Mouse (Mus musculus) heart, embryonic 16.5 days (tissue): ENCODE measurements around the gene Enkur. TPM values are rescaled to one million over a fixed set of nuclear protein-coding genes. Genes with fewer than 3 reads are reported as not detected.
A peak's percentile ranks its signal among the peaks of the same experiment; 100 is the strongest.
"Not testable (repeated sequence)": the region's sequence is repeated elsewhere in the genome, so short reads cannot be mapped to it uniquely, and the experiment has no call there.

ENCODE experiments used
- ATAC-seq: fragments of 200-750 bp; cut with Nextera tagmentation; replicated peaks from 2 replicates; pipeline ENCODE4 v1.8.0; 2017; ENCODE audit warnings: moderate number of reproducible peaks; ENCODE audit not compliant: insufficient read depth, low FRiP score; ENCODE audit errors: extremely low read depth
- H3K27ac ChIP-seq: fragments of 300-500 bp; sonication (generic); 2 replicates; pipeline ENCODE4 v1.5.1; 2014; ENCODE audit warnings: mild to moderate bottlenecking, low read length, control low read depth, moderate library complexity
- H3K27me3 ChIP-seq: fragments of 300-500 bp; sonication (generic); 2 replicates; pipeline ENCODE4 v1.6.1; 2014; ENCODE audit warnings: low read length, mixed read lengths; ENCODE audit not compliant: control insufficient read depth, insufficient read depth
- H3K36me3 ChIP-seq: fragments of 300-500 bp; sonication (generic); 2 replicates; pipeline ENCODE4 v1.6.1; 2014; ENCODE audit not compliant: control insufficient read depth, insufficient read depth
- H3K4me1 ChIP-seq: fragments of 300-500 bp; sonication (generic); 2 replicates; pipeline ENCODE4 v1.6.1; 2014; ENCODE audit warnings: low read length, mixed read lengths; ENCODE audit not compliant: control insufficient read depth, insufficient read depth
- H3K4me2 ChIP-seq: fragments of 300-500 bp; sonication (generic); 2 replicates; pipeline ENCODE4 v1.6.1; 2014; ENCODE audit warnings: low read depth, mild to moderate bottlenecking, control low read depth, low read length
- H3K4me3 ChIP-seq: fragments of 300-500 bp; sonication (generic); 2 replicates; pipeline ENCODE4 v1.5.1; 2014; ENCODE audit warnings: mild to moderate bottlenecking, control low read depth, low read length
- H3K9ac ChIP-seq: fragments of 300-500 bp; sonication (generic); 2 replicates; pipeline ENCODE4 v1.6.1; 2014; ENCODE audit warnings: low read length, control low read depth
- H3K9me3 ChIP-seq: fragments of 300-500 bp; sonication (generic); replicated peaks from 2 replicates; pipeline ENCODE4 v1.6.1; 2016; ENCODE audit warnings: low read length; ENCODE audit not compliant: control insufficient read depth
- WGBS: fragments of 180-500 bp; shearing (Covaris S2); extraction: QIAGEN DNeasy Blood & Tissue Kit; methylation state at CpG from one replicate; pipeline ENCODE4 v1.1.7; 2014; 5-methylcytosine and 5-hydroxymethylcytosine counted together
- polyA plus RNA-seq: library from polyadenylated mRNA; unstranded; fragments of >200 nt; fragmentation: Nextera tagmentation; extraction: Ambion mirVana; gene quantifications from 2 replicates; pipeline ENCODE4 v1.2.1, GENCODE M21; 2015

The Enkur gene
- polyA plus RNA-seq, result 2.0 and 2.2 TPM in 2 replicates

DNA sequence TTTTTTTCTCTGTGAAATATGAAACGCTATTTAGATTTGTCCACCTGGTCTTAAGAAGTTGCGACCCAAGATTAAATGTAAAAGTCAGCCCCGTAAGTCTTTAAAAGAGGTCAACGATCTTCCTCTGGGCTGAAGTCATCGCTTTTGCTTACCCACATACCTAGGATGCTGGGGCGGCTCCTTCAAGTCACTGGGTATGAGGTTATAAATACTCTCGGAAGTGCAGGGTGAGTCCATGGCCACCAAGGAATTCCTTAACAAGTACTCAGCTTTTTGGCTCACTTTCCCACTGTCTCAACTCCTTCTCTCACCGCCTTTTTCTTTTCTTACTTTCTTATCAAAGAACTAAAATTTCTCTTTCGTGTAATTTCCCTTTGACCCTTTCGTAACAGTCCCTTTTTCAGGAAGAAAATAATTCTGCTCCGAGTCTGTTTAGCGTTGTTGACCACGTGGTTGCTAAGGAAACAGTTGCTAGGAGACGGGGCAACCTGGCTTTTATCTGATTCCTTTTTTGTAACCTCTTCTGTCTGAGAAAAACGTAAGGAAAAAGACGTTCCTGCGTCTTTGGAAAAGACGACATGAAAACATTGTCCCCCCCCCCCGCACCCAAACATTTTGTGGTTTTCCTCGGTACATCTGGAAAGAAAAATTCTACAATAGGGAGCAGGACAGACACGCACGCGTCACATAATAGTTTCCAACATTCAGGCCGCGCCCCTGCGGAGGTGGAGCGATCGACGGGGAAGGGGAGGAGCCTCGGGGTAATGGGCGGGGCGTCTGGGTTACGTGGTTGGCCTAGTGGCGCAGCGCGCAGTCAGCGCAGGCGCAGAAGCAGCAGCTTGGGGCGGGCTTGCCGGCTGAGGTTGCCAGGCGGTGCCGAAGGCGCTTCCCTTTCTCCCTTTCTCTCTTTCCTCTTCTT is at the start of gene Enkur, which contains the start of gene Thnsl1:
Gene Enkur (minus strand): TSS at position 454 of the 919 bp plus-strand sequence.
Gene Thnsl1 (plus strand): TSS at position 813 of the 919 bp plus-strand sequence.
- H3K4me1 ChIP-seq, result peaks cover 12% of the 10 kb centered on the region
- no peaks in the 10 kb centered on the region for H3K9me3 ChIP-seq
- peak within 1 kb of the TSS; percentile 71 for H3K9ac ChIP-seq
- peak within 1 kb of the TSS; percentile 86 for H3K4me2 ChIP-seq
- H3K27me3 ChIP-seq, result no peaks in the 10 kb centered on the region
- peak; percentile 98 for ATAC-seq
- H3K27ac ChIP-seq, result peak within 1 kb of the TSS; percentile 65
- WGBS, result 2% methylated on average over 42 of the region's 43 CpGs
- H3K36me3 ChIP-seq, result no peaks in the 10 kb centered on the region
- H3K4me3 ChIP-seq, result peak within 1 kb of the TSS; percentile 70

- no peaks in the 10 kb centered on the region for H3K9me3 ChIP-seq
- H3K4me1 ChIP-seq, result no peaks in the 10 kb centered on the region
- H3K27me3 ChIP-seq, result no peaks in the 10 kb centered on the region
- no peak overlapping the region for H3K4me3 ChIP-seq
- no peak overlapping the region for H3K9ac ChIP-seq
- H3K4me2 ChIP-seq, result no peak overlapping the region
- ATAC-seq, result no peak
- H3K27ac ChIP-seq, result no peak overlapping the region
- no peaks in the 10 kb centered on the region for H3K36me3 ChIP-seq
Observed at GRCm38 (mm10) chr2:21254308-21254707, 49.1 kb upstream of the Enkur start.

DNA sequence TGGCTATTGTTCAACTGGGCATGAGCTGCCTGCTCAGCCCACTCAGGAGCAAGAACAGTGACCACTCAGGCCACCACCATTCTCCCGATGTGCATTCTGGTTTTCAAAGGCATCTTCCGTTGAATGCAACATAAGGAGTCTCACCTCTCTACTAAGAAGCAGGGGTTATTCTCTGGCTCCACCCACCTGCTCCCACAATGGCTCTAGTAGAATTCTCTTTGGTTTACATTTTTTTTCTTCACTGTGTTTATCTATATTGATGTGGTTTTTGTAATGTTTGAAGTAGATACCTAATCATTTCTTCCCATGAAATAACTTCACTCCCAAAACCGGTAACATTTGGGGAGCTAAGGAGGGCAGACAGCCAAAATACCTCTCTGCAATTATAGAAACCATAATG is 48.5 kb upstream of the Enkur start:
- no peak overlapping the region for H3K9ac ChIP-seq
- no peaks in the 10 kb centered on the region for H3K9me3 ChIP-seq
- H3K4me1 ChIP-seq, result no peaks in the 10 kb centered on the region
- ATAC-seq, result no peak
- H3K4me2 ChIP-seq, result no peak overlapping the region
- no peak overlapping the region for H3K4me3 ChIP-seq
- WGBS, result 69% methylated on average over 3 of the region's 3 CpGs
- H3K27ac ChIP-seq, result no peak overlapping the region
- H3K36me3 ChIP-seq, result no peaks in the 10 kb centered on the region
- no peaks in the 10 kb centered on the region for H3K27me3 ChIP-seq

- Histone ChIP-seq H3K27me3 (peaks cover 5% of the 10 kb centered on the region; the same call in 1 of the 2 replicates), H3K27ac (no peak overlapping the region), H3K36me3 (no peaks in the 10 kb centered on the region), H3K4me1 (peaks cover 13% of the 10 kb centered on the region), H3K9ac (no peak overlapping the region), H3K4me2 (peak overlapping the region; percentile 17; the same call in 1 of the 2 replicates), H3K9me3 (peaks cover 5% of the 10 kb centered on the region; the same call in 1 of the 2 replicates), H3K4me3 (no peak overlapping the region)
- WGBS, result 57% methylated on average over 2 of the region's 2 CpGs
- peak; percentile 45; the same call in 1 of the 2 replicates for ATAC-seq
Observed at GRCm38 (mm10) chr2:21245477-21246102, 40.4 kb upstream of the Enkur start.

- H3K27ac ChIP-seq, result peak overlapping the region; percentile 55; the same call in 1 of the 2 replicates
- H3K9me3 ChIP-seq, result peaks cover 5% of the 10 kb centered on the region; the same call in 1 of the 2 replicates
- peak overlapping the region; percentile 17; the same call in 1 of the 2 replicates for H3K4me2 ChIP-seq
- peaks cover 5% of the 10 kb centered on the region; the same call in 1 of the 2 replicates for H3K27me3 ChIP-seq
- ATAC-seq, result peak; percentile 49
- 21% methylated on average over 4 of the region's 4 CpGs for WGBS
- no peak overlapping the region for H3K4me3 ChIP-seq
- no peaks in the 10 kb centered on the region for H3K36me3 ChIP-seq
- no peak overlapping the region for H3K9ac ChIP-seq
- peaks cover 13% of the 10 kb centered on the region for H3K4me1 ChIP-seq
Observed at GRCm38 (mm10) chr2:21244986-21245385, 39.8 kb upstream of the Enkur start.

GRCm38 (mm10) chr2:21244104-21244503 is 38.9 kb upstream of the Enkur start:
- H3K9me3 ChIP-seq, H3K4me3 ChIP-seq, H3K9ac ChIP-seq, H3K36me3 ChIP-seq, H3K27me3 ChIP-seq, H3K27ac ChIP-seq, H3K4me2 ChIP-seq: not testable (repeated sequence)
- 2% methylated on average over 4 of the region's 6 CpGs for WGBS
- ATAC-seq, result peak; percentile 65
- H3K4me1 ChIP-seq, result peaks cover 13% of the 10 kb centered on the region

DNA sequence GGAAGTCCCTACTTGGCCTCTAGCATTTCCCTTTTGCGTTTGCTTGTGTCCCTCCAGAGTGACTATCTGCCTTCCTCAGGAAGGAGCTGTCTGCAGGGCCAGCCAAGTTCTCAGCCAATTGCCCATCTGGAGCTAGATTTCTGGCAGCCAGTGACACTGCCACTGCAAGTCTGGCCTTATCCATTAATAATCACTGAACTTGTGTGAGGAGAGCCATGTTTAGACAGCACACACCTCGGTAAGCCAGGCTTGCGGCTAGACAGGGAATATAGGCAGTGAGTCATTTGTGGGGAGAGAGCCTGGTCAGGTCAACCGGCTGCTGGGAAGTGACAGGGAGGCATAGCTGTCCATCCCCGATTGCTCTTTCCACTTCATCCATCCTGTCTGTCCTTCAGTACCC is 31.7 kb upstream of the Enkur start:
- H3K27ac ChIP-seq, result no peak overlapping the region
- H3K9ac ChIP-seq, result no peak overlapping the region
- no peak overlapping the region for H3K4me2 ChIP-seq
- peaks cover 5% of the 10 kb centered on the region; the same call in 1 of the 2 replicates for H3K9me3 ChIP-seq
- ATAC-seq, result peak; percentile 57
- no peaks in the 10 kb centered on the region for H3K36me3 ChIP-seq
- peaks cover 5% of the 10 kb centered on the region; the same call in 1 of the 2 replicates for H3K4me1 ChIP-seq
- no peak overlapping the region for H3K4me3 ChIP-seq
- peaks cover 9% of the 10 kb centered on the region for H3K27me3 ChIP-seq
- 32% methylated on average over 5 of the region's 5 CpGs for WGBS

DNA sequence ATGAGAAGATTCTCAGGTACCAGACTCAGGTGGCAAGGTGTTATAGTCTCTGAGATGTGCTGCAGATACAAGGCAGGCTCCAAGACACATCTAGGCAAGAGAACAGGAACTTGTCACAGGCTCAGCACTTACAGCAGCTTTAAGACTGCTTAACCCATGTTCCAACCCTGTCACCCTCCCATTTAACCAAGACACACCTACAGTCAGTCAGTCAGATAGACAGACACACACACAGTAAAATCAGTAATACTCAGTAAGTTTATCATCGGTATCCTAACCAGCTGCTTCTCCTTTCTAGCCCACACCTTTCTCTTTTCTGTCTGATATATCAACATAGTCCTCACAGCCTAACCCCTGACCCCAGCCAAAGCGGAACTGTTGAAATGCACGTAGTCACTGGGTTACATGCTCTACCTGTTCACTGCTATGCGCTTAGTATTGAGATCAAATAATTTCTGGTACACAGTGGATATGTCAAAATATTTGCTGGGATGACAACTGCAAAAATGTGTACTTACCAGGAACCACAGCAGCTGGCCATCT is 30.8 kb upstream of the Enkur start:
- no peak overlapping the region for H3K4me2 ChIP-seq
- no peak overlapping the region for H3K4me3 ChIP-seq
- H3K4me1 ChIP-seq, result peaks cover 5% of the 10 kb centered on the region; the same call in 1 of the 2 replicates
- no peak overlapping the region for H3K9ac ChIP-seq
- no peaks in the 10 kb centered on the region for H3K9me3 ChIP-seq
- no peak overlapping the region for H3K27ac ChIP-seq
- WGBS, result 90% methylated on average over 4 of the region's 4 CpGs
- ATAC-seq, result no peak
- H3K27me3 ChIP-seq, result peaks cover 7% of the 10 kb centered on the region; the same call in 1 of the 2 replicates
- no peaks in the 10 kb centered on the region for H3K36me3 ChIP-seq
